Mouse (Mus musculus): Measurements from ENCODE around the gene Pcdh8. TPM values are rescaled to one million over a fixed set of nuclear protein-coding genes. Genes with fewer than 3 reads are reported as not detected.

The Pcdh8 gene
- polyA plus RNA-seq, 1 experiment, result 5.6 TPM

- no peak for TF ChIP-seq POLR2A (IDR thresholded peaks at IDR 0.05; ENCODE audit: borderline replicate concordance, insufficient read depth, low read length)
- TF ChIP-seq CTCF (IDR thresholded peaks at IDR 0.05; ENCODE audit: borderline replicate concordance, insufficient read depth, low read depth, low read length), result no peak
- Histone ChIP-seq H3K4me1 (ENCODE audit: control insufficient read depth, insufficient read depth, low read length) (peaks cover 3% of the 10 kb centered on the region; the same call in 1 of the 2 replicates), H3K27me3 (ENCODE audit: control insufficient read depth, insufficient read depth, low read length) (peaks cover 11% of the 10 kb centered on the region; the same call in 1 of the 2 replicates), H3K27ac (ENCODE audit: insufficient read depth, low read length) (no peak overlapping the region), H3K4me3 (replicated peaks; ENCODE audit: insufficient read depth, low read depth, low read length) (no peak overlapping the region)
- 4% methylated on average over 30 of the region's 30 CpGs for WGBS
- DNase-seq, result peak; percentile 9 to 16
Measured at GRCm38 (mm10) chr14:79768996-79769395, 2.1 kb downstream of the Pcdh8 start.

- 3% methylated on average over 59 of the region's 59 CpGs for WGBS
- no peak for DNase-seq
- H3K4me3 ChIP-seq (replicated peaks; ENCODE audit: insufficient read depth, low read depth, low read length), result no peak overlapping the region
- H3K4me1 ChIP-seq (ENCODE audit: control insufficient read depth, insufficient read depth, low read length), result peaks cover 3% of the 10 kb centered on the region; the same call in 1 of the 2 replicates
- H3K27me3 ChIP-seq (ENCODE audit: control insufficient read depth, insufficient read depth, low read length), result peaks cover 11% of the 10 kb centered on the region; the same call in 1 of the 2 replicates
- no peak for TF ChIP-seq POLR2A (IDR thresholded peaks at IDR 0.05; ENCODE audit: borderline replicate concordance, insufficient read depth, low read length)
- no peak for TF ChIP-seq CTCF (IDR thresholded peaks at IDR 0.05; ENCODE audit: borderline replicate concordance, insufficient read depth, low read depth, low read length)
- H3K27ac ChIP-seq (ENCODE audit: insufficient read depth, low read length), result no peak overlapping the region
Measured at GRCm38 (mm10) chr14:79768076-79768830, 2.9 kb downstream of the Pcdh8 start.

GRCm38 (mm10) chr14:79767601-79768000, 3.5 kb downstream of the Pcdh8 start:
- no peak for TF ChIP-seq CTCF (IDR thresholded peaks at IDR 0.05; ENCODE audit: borderline replicate concordance, insufficient read depth, low read depth, low read length)
- TF ChIP-seq POLR2A (IDR thresholded peaks at IDR 0.05; ENCODE audit: borderline replicate concordance, insufficient read depth, low read length), result no peak
- H3K4me3 ChIP-seq (replicated peaks; ENCODE audit: insufficient read depth, low read depth, low read length), result no peak overlapping the region
- peaks cover 9% of the 10 kb centered on the region; the same call in 1 of the 2 replicates for H3K27me3 ChIP-seq (ENCODE audit: control insufficient read depth, insufficient read depth, low read length)
- H3K27ac ChIP-seq (ENCODE audit: insufficient read depth, low read length), result no peak overlapping the region
- 39% methylated on average over 11 of the region's 11 CpGs for WGBS
- H3K4me1 ChIP-seq (ENCODE audit: control insufficient read depth, insufficient read depth, low read length), result peaks cover 3% of the 10 kb centered on the region; the same call in 1 of the 2 replicates
- DNase-seq, result no peak

- Histone ChIP-seq H3K27me3 (ENCODE audit: control insufficient read depth, insufficient read depth, low read length) (peaks cover 9% of the 10 kb centered on the region; the same call in 1 of the 2 replicates), H3K27ac (ENCODE audit: insufficient read depth, low read length) (no peak overlapping the region), H3K4me3 (replicated peaks; ENCODE audit: insufficient read depth, low read depth, low read length) (no peak overlapping the region), H3K4me1 (ENCODE audit: control insufficient read depth, insufficient read depth, low read length) (0 out of 2 replicates have a peak, but pooled peaks cover 3% of the 10 kb centered on the region)
- no peak for TF ChIP-seq CTCF (IDR thresholded peaks at IDR 0.05; ENCODE audit: borderline replicate concordance, insufficient read depth, low read depth, low read length)
- TF ChIP-seq POLR2A (IDR thresholded peaks at IDR 0.05; ENCODE audit: borderline replicate concordance, insufficient read depth, low read length), result no peak
- 46% methylated on average over 6 of the region's 6 CpGs for WGBS
- peak in 1 of 2 experiments; percentile 23 for DNase-seq
Measured at GRCm38 (mm10) chr14:79765196-79765765, 5.8 kb downstream of the Pcdh8 start.

- Histone ChIP-seq H3K27ac (ENCODE audit: insufficient read depth, low read length) (no peak overlapping the region), H3K4me3 (replicated peaks; ENCODE audit: insufficient read depth, low read depth, low read length) (no peak overlapping the region), H3K4me1 (ENCODE audit: control insufficient read depth, insufficient read depth, low read length) (no peaks in the 10 kb centered on the region), H3K27me3 (ENCODE audit: control insufficient read depth, insufficient read depth, low read length) (no peaks in the 10 kb centered on the region)
- DNase-seq, result no peak
- TF ChIP-seq CTCF (IDR thresholded peaks at IDR 0.05; ENCODE audit: borderline replicate concordance, insufficient read depth, low read depth, low read length) (no peak), POLR2A (IDR thresholded peaks at IDR 0.05; ENCODE audit: borderline replicate concordance, insufficient read depth, low read length) (no peak)
- WGBS, result 64% methylated on average over 13 of the region's 13 CpGs
Measured at GRCm38 (mm10) chr14:79754601-79755222, 16.4 kb downstream of the Pcdh8 start.

GRCm38 (mm10) chr14:79754157-79754556, 17.0 kb downstream of the Pcdh8 start:
- TF ChIP-seq CTCF (IDR thresholded peaks at IDR 0.05; ENCODE audit: borderline replicate concordance, insufficient read depth, low read depth, low read length) (no peak), POLR2A (IDR thresholded peaks at IDR 0.05; ENCODE audit: borderline replicate concordance, insufficient read depth, low read length) (no peak)
- no peaks in the 10 kb centered on the region for H3K27me3 ChIP-seq (ENCODE audit: control insufficient read depth, insufficient read depth, low read length)
- no peaks in the 10 kb centered on the region for H3K4me1 ChIP-seq (ENCODE audit: control insufficient read depth, insufficient read depth, low read length)
- H3K4me3 ChIP-seq (replicated peaks; ENCODE audit: insufficient read depth, low read depth, low read length), result no peak overlapping the region
- 54% methylated on average over 3 of the region's 3 CpGs for WGBS
- no peak overlapping the region for H3K27ac ChIP-seq (ENCODE audit: insufficient read depth, low read length)
- DNase-seq, result no peak

- no peak for TF ChIP-seq POLR2A (IDR thresholded peaks at IDR 0.05; ENCODE audit: borderline replicate concordance, insufficient read depth, low read length)
- TF ChIP-seq CTCF (IDR thresholded peaks at IDR 0.05; ENCODE audit: borderline replicate concordance, insufficient read depth, low read depth, low read length), result no peak
- Histone ChIP-seq H3K27me3 (ENCODE audit: control insufficient read depth, insufficient read depth, low read length) (no peaks in the 10 kb centered on the region), H3K4me3 (replicated peaks; ENCODE audit: insufficient read depth, low read depth, low read length) (no peak overlapping the region), H3K27ac (ENCODE audit: insufficient read depth, low read length) (no peak overlapping the region), H3K4me1 (ENCODE audit: control insufficient read depth, insufficient read depth, low read length) (no peaks in the 10 kb centered on the region)
- 79% methylated on average over 7 of the region's 7 CpGs for WGBS
- no peak for DNase-seq
Measured at GRCm38 (mm10) chr14:79753733-79754132, 17.4 kb downstream of the Pcdh8 start.

Measured in cerebellum, adult 2 months (tissue).